Mouse (Mus musculus) liver, adult 2 months (tissue): ENCODE data around the gene Ankrd11. TPM values are rescaled to one million over a fixed set of nuclear protein-coding genes. Genes with fewer than 3 reads are reported as not detected.

Source experiments
- DNase-seq: peaks from one replicate; pipeline ENCODE4 v3.0.0-alpha.2; 2011; ENCODE audit warnings: low read depth, low spot score; ENCODE audit errors: extremely low read depth
- H3K27ac ChIP-seq: fragments of 200-500 bp; replicated peaks from 2 replicates; pipeline ENCODE4 v1.5.1; 2012; ENCODE audit warnings: low read depth, mild to moderate bottlenecking, control low read depth, inconsistent platforms, low read length; ENCODE audit not compliant: insufficient read depth
- H3K27me3 ChIP-seq: fragments of 200-500 bp; 2 replicates; pipeline ENCODE4 v1.6.1; 2012; ENCODE audit warnings: mild to moderate bottlenecking, moderate library complexity, low read length, inconsistent platforms; ENCODE audit not compliant: control insufficient read depth, insufficient read depth
- H3K36me3 ChIP-seq: fragments of 200-500 bp; 2 replicates; pipeline ENCODE4 v1.6.1; 2012; ENCODE audit warnings: low read length, inconsistent platforms; ENCODE audit not compliant: control insufficient read depth, insufficient read depth
- H3K4me1 ChIP-seq: fragments of 200-500 bp; 2 replicates; pipeline ENCODE4 v1.6.1; 2011; ENCODE audit warnings: low read length; ENCODE audit not compliant: control insufficient read depth, insufficient read depth
- H3K4me3 ChIP-seq: fragments of 200-500 bp; 2 replicates; pipeline ENCODE4 v1.5.1; 2011; ENCODE audit warnings: low read depth, mild to moderate bottlenecking, control low read depth, low read length, moderate library complexity; ENCODE audit not compliant: insufficient read depth
- H3K79me2 ChIP-seq: fragments of 200-500 bp; 2 replicates; pipeline ENCODE4 v1.6.1; 2012; ENCODE audit warnings: inconsistent platforms, mild to moderate bottlenecking, low read length, moderate library complexity; ENCODE audit not compliant: control insufficient read depth, insufficient read depth
- H3K9ac ChIP-seq: fragments of 200-500 bp; 2 replicates; pipeline ENCODE4 v1.6.1; 2012; ENCODE audit warnings: low read depth, mild to moderate bottlenecking, control low read depth, inconsistent platforms, low read length
- CTCF ChIP-seq: fragments of 200-500 bp; IDR thresholded peaks from 2 replicates; pipeline ENCODE4 v1.5.1; 2011; ENCODE audit warnings: low read depth, low read length, control low read depth
- POLR2A ChIP-seq: fragments of 200-500 bp; IDR thresholded peaks from 2 replicates; pipeline ENCODE4 v1.6.1; 2011; ENCODE audit warnings: low read length, control low read depth; ENCODE audit not compliant: insufficient read depth; ENCODE audit errors: extremely low read depth
- WGBS: fragments of 180-500 bp; shearing (Covaris S2); methylation state at CpG from one replicate; pipeline ENCODE4 v1.1.7; 2018; 5-methylcytosine and 5-hydroxymethylcytosine counted together
- polyA plus RNA-seq: library from polyadenylated mRNA; depleted of rRNA; stranded (reverse); fragments of >200 nt; gene quantifications from 2 replicates; pipeline ENCODE4 v1.2.3, GENCODE M21; 2012
- total RNA-seq: library from RNA; depleted of rRNA; stranded (reverse); fragments of >200 nt; gene quantifications from 2 replicates; pipeline ENCODE4 v1.2.3, GENCODE M21; 2014

Gene Ankrd11
- total and polyA plus RNA-seq, 2 experiments = 22.1 to 28.3 TPM

DNA sequence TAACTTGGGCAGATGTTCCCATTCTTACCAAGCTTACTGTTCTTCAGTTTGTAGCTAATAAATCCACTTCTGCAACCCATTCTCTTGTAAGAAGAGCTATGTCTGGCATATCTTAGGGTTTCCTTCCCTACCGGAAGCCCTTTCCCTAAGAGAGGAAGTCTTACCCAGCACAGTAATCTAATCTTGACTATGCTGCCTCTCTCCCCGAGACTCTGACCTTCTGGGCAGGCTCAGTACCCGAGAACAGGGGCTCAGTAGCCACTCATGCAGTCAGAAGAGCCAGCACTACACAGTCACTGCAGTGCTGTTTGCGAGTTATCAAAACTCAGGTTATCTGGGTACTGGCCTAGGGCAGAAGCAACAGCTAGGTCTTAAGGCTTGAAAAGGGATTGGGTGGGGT is 144.1 kb downstream of the Ankrd11 start:
- TF ChIP-seq CTCF = no peak
- no peak for TF ChIP-seq POLR2A
- Histone ChIP-seq H3K79me2 (peaks cover 11% of the 10 kb centered on the region; the same call in 1 of the 2 replicates), H3K27me3 (no peaks in the 10 kb centered on the region), H3K4me1 (peaks cover 27% of the 10 kb centered on the region), H3K9ac (no peak overlapping the region), H3K36me3 (peaks cover 30% of the 10 kb centered on the region), H3K4me3 (no peak overlapping the region), H3K27ac (peak overlapping the region; percentile 42)
- DNase-seq = no peak
- 66% methylated on average over 4 of the region's 4 CpGs for WGBS

DNA sequence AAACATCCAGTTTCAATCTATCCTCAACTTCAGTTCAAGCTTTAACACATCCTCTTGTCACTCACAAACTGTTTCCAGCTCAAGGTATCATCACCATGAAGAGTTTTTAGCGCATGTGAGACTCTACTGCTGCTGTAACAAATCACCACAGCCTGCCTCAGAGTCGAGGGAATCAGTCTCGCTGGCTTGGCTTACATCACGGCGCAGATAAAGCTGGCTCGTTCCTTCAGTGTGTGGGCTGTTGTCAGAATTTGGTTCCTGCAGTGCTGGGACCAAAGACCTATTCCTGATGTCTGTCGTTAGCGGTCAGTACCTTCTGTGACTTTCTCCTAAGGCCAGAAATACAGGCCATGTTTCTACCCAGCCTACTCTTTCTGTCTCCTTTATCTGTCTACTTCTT is 144.9 kb downstream of the Ankrd11 start:
- peaks cover 34% of the 10 kb centered on the region for H3K36me3 ChIP-seq
- 88% methylated on average over 8 of the region's 8 CpGs for WGBS
- H3K79me2 ChIP-seq = peaks cover 11% of the 10 kb centered on the region; the same call in 1 of the 2 replicates
- no peak overlapping the region for H3K27ac ChIP-seq
- no peak for DNase-seq
- H3K4me1 ChIP-seq = peaks cover 20% of the 10 kb centered on the region
- no peak overlapping the region for H3K4me3 ChIP-seq
- H3K9ac ChIP-seq = no peak overlapping the region
- no peaks in the 10 kb centered on the region for H3K27me3 ChIP-seq
- TF ChIP-seq CTCF (no peak), POLR2A (no peak)

DNA sequence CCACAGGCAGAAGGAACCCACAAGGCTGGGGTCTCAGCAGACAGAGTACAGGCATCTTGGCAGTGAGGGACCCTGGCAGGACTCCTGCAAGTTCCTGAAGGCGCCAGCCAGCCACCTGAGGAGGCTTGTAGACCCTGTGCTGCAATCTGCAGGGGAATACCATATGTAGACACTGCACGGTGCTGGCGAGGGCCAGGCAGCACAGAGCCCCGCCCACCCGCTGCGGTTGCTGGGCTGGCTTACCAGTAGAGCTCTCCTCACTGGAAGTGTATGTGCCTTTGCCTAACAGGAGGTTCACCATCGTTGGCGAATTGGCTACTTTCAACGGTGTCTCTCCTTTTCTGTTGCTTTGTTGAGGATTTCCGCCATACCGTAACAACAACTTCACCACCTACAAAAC is 145.8 kb downstream of the Ankrd11 start:
- TF ChIP-seq CTCF = no peak
- TF ChIP-seq POLR2A = no peak
- Histone ChIP-seq H3K4me3 (no peak overlapping the region), H3K9ac (no peak overlapping the region), H3K27ac (no peak overlapping the region), H3K36me3 (peaks cover 36% of the 10 kb centered on the region), H3K4me1 (peaks cover 15% of the 10 kb centered on the region), H3K79me2 (peaks cover 11% of the 10 kb centered on the region; the same call in 1 of the 2 replicates), H3K27me3 (no peaks in the 10 kb centered on the region)
- WGBS = 97% methylated on average over 11 of the region's 11 CpGs
- DNase-seq = no peak

DNA sequence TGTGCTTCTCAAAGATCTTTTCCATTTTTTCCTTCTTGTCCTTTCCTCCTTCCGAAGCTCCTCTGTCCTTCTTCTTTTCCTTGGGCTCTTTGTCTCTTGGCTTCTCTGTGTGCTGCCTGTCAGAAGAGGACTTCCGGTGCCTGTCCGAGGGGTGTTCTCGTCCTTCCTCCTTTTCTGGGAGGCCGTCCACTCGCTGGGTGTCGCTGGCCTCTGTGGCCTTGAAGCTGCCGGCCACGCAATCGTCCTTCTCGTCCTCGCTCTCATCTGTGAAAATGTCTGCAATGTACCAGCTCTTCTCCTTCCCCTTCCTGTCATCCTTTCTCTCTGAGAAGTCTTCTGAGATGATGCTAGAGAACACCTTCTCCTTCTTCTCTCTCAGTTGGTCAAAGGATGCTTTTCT is 148.6 kb downstream of the Ankrd11 start:
- no peak for TF ChIP-seq POLR2A
- no peak for TF ChIP-seq CTCF
- no peak for DNase-seq
- Histone ChIP-seq H3K9ac (no peak overlapping the region), H3K4me3 (no peak overlapping the region), H3K79me2 (no peaks in the 10 kb centered on the region), H3K27me3 (no peaks in the 10 kb centered on the region), H3K4me1 (peaks cover 4% of the 10 kb centered on the region), H3K27ac (no peak overlapping the region), H3K36me3 (peaks cover 42% of the 10 kb centered on the region)
- 69% methylated on average over 12 of the region's 12 CpGs for WGBS

DNA sequence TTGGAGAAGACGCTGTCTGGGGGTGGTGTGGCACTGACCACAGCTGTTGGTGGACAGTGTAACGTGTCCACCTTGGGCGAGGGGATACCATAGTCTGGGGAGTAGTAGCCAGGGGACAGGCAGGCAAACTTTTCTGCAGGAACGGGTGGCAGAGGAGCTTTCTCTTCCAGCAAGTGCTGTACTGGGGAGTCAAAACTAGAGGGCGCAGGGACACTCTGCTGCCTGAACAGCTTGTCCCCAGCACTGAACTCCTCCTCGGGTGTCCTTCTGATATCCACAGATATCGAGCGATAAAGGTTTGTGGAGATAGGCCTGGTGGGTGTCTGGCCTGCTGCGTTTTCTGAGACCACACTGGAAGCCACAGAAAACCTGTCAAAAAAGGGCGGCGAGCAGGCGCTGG is 150.6 kb downstream of the Ankrd11 start:
- peaks cover 44% of the 10 kb centered on the region for H3K36me3 ChIP-seq
- WGBS = 87% methylated on average over 12 of the region's 12 CpGs

DNA sequence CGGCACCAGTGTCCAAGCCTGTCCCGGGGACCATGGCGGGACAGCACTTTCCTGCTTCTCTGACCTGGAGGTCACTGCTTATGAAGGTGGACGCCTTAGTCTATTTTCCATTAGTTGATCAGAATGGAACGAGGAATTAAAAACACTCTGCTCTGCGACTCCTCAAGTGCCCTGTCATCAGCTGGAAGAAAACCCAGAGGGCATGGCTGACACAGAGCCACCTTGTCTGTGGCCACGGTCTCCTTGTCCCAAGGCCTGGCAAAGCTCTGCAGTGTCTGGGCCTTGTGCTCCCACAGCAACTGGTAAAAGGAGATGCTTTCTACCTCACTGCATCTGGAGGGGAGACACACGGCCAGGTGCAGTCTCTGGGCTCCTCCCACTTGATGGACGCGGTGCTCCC is 158.4 kb downstream of the Ankrd11 start:
- Histone ChIP-seq H3K27ac (no peak overlapping the region), H3K4me3 (no peak overlapping the region), H3K79me2 (no peaks in the 10 kb centered on the region), H3K4me1 (no peaks in the 10 kb centered on the region), H3K36me3 (peaks cover 34% of the 10 kb centered on the region), H3K27me3 (no peaks in the 10 kb centered on the region), H3K9ac (no peak overlapping the region)
- TF ChIP-seq CTCF (no peak), POLR2A (no peak)
- no peak for DNase-seq
- WGBS = 91% methylated on average over 10 of the region's 10 CpGs

More for the DNA sequence above, 150.6 kb downstream of the Ankrd11 start:
- DNase-seq = no peak
- Histone ChIP-seq H3K9ac (no peak overlapping the region), H3K79me2 (no peaks in the 10 kb centered on the region), H3K4me1 (no peaks in the 10 kb centered on the region), H3K4me3 (no peak overlapping the region), H3K27me3 (no peaks in the 10 kb centered on the region), H3K27ac (no peak overlapping the region)
- TF ChIP-seq POLR2A = no peak
- 0 out of 2 replicates have a peak, but pooled peaks have one; percentile 37 for TF ChIP-seq CTCF
